Mouse (Mus musculus) E14TG2a.4 (cell line): ENCODE measurements around the gene Myo1e.

Source experiments
- CTCF ChIP-seq: conservative IDR thresholded peaks from 2 replicates; pipeline ENCODE4 v1.5.1; 2014; ENCODE audit warnings: low read length
- POU5F1 ChIP-seq: IDR thresholded peaks from 2 replicates; pipeline ENCODE4 v1.6.1; 2014; ENCODE audit warnings: low read length, borderline replicate concordance

GRCm38 (mm10) chr9:70416412-70416811 is 209.3 kb downstream of the Myo1e start:
- peak; percentile 86 for TF ChIP-seq CTCF
- TF ChIP-seq POU5F1 = no peak
